Mouse (Mus musculus) stomach, postnatal 0 days (tissue): ENCODE data around the gene Cd248.

Source experiments
- CTCF ChIP-seq: IDR thresholded peaks from 2 replicates; pipeline ENCODE4 v1.5.1; 2016; ENCODE audit warnings: antibody characterized with exemption, low read depth, mild to moderate bottlenecking, moderate library complexity
- EP300 ChIP-seq: optimal IDR thresholded peaks from 2 replicates; pipeline ENCODE3; 2016; ENCODE audit warnings: antibody characterized with exemption

- TF ChIP-seq CTCF (no peak), EP300 (no peak)
Observed at GRCm38 (mm10) chr19:5071545-5072369, 3.9 kb downstream of the Cd248 start.
